Mouse (Mus musculus) embryonic stem cell, embryonic (primary cell): ENCODE results near the gene Ssh2.

Experiments
- CTCF ChIA-PET, 4 experiments: fragments of 300-600 bp in 2 of 4; fragments of 350-600 bp in 2 of 4; sonication (Branson Sonifier 250); formaldehyde crosslinking; loops; one replicate each; lab custom pipeline; 2022; ENCODE audit warnings: inconsistent platforms in 2 of 4; lab: Charles Lee
- POLR2A ChIA-PET, 4 experiments: fragments of 300-600 bp in 2 of 4; fragments of 350-600 bp in 2 of 4; sonication (Branson Sonifier 250); formaldehyde crosslinking; loops; one replicate each; lab custom pipeline; 2022; ENCODE audit warnings: antibody characterized with exemption in 4 of 4, inconsistent platforms in 1 of 4; lab: Charles Lee

The Ssh2 gene

DNA sequence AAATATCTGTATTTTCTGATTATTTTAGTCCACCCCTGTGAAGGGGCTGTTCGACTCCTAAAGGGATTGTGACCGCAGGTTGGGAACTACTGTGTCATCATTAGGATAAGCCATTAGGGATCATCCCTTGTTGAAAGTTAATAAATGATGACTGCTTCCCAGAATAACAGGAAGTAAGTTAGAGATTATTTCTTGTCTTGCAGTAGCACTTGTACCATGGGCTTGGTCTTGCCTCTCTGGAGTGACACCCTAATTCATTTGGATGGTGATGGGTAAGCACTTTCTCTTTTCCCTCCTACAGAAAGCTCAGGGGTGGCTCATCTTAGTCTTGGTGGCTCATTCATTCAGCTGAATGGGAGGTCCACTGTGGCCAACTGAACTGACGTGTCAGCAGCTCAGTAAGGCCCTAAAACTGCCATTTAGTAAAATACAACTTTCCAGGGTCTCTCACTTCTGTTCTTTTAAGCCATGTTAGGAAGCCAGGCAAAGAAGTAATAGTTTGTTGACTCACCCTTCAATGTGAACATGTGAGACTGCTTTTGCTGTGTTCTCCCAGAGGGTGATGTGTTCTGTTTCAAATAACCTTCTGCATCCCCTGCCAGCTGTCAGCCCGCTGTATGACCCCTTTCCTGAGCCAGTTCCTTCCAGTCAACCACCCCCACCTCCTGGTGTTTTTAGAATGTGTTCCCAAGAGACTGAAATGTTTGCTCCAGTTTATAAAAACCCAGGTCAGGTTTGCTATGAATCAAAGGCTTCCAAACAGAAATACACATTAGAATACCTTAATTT is 200.3 kb downstream of the Ssh2 start:
- CTCF ChIA-PET, result interaction anchor here in 1 of 4 experiments (0.6 kb wide), 1 partner anchor 18 kb away, joined by 3 read pairs; no protein-coding TSS in a partner anchor
- POLR2A ChIA-PET, result no interaction called here

DNA sequence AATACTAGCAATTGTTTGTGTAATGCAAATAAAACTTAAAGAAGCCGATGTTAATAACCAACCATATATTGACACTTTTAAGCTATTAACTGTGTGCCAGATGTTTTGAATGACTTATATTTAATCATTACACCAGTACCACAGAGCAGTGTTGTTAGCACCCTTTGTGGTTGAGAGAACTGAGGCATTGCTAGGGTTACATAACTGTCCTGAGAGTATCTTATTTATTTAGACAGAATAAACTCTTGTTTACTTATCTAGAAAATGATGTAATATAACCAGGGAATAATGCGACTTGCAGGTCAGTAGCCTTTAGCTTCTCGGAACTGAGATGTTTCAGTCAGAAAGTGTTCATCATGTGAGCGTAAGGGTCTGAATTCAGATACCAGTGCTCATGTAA is 201.9 kb downstream of the Ssh2 start:
- ChIA-PET CTCF (interaction anchor here in 2 of 4 experiments (0.6 to 0.7 kb wide), 2 partner anchors 23 to 211 kb away, joined by 3 read pairs; no protein-coding TSS in a partner anchor), POLR2A (no interaction called here)

DNA sequence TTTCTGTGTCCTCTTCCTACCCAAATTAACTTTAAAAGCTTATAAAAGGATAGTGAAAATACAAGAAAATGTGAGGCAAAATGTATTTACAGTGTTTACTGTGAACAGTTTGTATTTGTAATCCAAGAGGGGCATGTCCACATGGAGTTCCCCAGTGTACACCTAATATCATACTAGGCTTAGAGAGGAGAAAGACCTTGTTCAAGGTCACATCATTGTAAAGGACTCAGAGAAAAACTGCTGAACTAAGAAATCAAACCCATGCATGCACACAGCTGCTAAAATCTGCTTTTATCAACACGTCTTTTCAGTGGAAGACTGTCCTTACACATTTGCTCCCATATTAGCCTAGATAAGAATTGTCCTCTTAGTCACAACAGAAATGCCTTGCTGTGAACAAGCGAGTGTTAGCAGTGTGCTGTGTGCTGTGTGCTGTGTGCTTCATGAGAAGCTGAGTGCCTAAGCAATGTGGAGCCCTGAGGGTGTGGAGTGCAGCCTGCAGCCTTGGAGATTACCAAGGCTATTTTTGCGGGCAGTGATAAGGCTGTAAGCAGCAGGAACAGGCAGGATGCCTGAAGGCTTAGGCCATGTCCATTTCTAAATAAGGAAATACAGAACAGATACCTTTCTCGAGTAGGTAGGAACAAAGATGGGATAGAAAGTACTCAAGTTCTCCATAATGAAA is 207.2 kb downstream of the Ssh2 start:
- CTCF ChIA-PET, result interaction anchor here in 2 of 4 experiments (0.5 to 0.6 kb wide), 2 partner anchors 34 to 76 kb away, joined by 3 to 4 read pairs; no protein-coding TSS in a partner anchor
- POLR2A ChIA-PET, result no interaction called here

DNA sequence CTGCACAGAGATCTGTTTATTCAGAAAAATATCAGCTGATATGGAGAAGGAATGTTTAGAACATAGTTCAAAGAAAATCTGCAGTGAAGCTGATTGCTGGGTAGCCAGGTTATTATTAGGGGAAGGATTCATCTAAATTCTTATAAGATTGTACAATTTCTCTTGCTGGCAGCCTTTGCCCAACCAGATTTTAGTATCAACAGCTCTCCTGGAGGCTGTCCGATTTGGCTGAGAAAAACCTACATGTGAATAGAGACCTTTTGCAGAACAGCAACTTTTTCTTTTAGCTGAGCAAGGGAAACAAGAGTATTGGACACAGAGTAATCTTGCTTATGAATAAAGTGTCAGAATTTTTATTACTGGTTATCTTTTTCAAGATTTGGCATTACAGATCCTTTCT is 212.4 kb downstream of the Ssh2 start:
- ChIA-PET CTCF (interaction anchor here in 1 of 4 experiments (1.0 kb wide), 1 partner anchor 18 kb away, joined by 3 read pairs; no protein-coding TSS in a partner anchor), POLR2A (no interaction called here)

DNA sequence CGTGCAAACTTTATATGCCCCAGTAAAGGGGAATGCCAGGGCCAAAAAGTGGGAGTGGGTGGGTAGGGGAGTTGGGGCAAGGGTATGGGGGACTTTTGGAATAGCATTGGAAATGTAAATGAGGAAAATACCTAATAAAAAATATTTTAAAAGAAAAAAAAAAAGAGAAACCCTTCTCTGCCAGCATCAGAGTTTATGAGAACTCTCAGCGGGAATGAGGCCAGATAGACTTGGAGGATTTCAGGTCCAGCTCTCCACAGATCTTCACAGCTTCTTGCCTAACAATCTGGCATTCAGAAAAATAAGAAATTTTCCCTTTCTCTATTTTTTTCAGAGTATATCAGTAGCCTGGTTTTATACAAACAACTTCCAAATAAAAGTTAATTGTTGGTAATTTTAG is 220.9 kb downstream of the Ssh2 start:
- CTCF ChIA-PET, result interaction anchor here in 1 of 4 experiments (1.5 kb wide), 1 partner anchor 10 kb away, joined by 3 read pairs; no protein-coding TSS in a partner anchor
- POLR2A ChIA-PET, result no interaction called here

DNA sequence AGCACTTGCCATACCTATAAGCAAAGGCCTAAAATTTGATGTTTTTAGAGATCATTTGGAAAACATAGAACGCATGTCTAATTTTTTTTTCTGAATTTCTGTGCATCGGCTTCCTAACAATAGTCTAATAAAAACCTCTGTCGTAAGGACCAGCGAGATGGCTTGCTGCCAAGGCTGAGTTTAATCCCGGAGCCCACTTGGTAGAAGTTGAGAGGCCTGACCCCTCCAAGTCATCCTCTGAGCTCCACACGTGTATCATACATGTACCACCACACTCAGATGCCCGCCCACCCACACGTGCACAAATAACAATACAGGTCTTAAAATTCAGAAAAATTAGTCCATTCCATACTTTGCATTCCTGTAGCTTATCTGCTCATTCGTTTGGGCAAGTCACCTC is 224.0 kb downstream of the Ssh2 start:
- POLR2A ChIA-PET, result interaction anchor here in 2 of 4 experiments (0.6 to 1.3 kb wide), 4 partner anchors 13 to 998 kb away, joined by 3 to 7 read pairs (median 4); no protein-coding TSS in a partner anchor
- CTCF ChIA-PET, result interaction anchor here in 1 of 4 experiments (1.3 kb wide), 1 partner anchor 29 kb away, joined by 3 read pairs; no protein-coding TSS in a partner anchor

DNA sequence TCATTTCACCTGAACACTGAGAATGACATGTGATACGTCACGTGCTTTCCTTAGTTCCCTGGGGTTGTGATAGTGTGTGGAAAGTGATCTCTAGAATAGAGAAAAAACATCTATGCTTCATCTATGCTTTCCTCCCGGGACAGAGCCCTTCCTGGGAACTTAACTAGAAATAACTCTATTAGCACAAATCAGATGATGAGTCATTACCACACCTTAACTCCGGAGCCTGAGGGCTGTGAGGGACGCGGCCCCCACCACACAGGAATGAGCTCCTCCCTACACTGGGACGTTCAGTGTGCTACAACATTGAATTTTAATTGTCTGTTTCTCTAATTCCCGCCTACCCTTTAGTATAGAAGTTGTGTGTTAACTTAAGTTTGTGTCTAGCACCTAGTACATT is 224.9 kb downstream of the Ssh2 start:
- CTCF ChIA-PET, result interaction anchor here in 2 of 4 experiments (0.6 to 1.3 kb wide), 3 partner anchors 23 to 347 kb away, joined by 3 to 11 read pairs (median 3); no protein-coding TSS in a partner anchor
- POLR2A ChIA-PET, result interaction anchor here in 1 of 4 experiments (0.6 to 1.3 kb wide), 3 partner anchors 12 to 757 kb away, joined by 3 to 4 read pairs (median 3); no protein-coding TSS in a partner anchor

DNA sequence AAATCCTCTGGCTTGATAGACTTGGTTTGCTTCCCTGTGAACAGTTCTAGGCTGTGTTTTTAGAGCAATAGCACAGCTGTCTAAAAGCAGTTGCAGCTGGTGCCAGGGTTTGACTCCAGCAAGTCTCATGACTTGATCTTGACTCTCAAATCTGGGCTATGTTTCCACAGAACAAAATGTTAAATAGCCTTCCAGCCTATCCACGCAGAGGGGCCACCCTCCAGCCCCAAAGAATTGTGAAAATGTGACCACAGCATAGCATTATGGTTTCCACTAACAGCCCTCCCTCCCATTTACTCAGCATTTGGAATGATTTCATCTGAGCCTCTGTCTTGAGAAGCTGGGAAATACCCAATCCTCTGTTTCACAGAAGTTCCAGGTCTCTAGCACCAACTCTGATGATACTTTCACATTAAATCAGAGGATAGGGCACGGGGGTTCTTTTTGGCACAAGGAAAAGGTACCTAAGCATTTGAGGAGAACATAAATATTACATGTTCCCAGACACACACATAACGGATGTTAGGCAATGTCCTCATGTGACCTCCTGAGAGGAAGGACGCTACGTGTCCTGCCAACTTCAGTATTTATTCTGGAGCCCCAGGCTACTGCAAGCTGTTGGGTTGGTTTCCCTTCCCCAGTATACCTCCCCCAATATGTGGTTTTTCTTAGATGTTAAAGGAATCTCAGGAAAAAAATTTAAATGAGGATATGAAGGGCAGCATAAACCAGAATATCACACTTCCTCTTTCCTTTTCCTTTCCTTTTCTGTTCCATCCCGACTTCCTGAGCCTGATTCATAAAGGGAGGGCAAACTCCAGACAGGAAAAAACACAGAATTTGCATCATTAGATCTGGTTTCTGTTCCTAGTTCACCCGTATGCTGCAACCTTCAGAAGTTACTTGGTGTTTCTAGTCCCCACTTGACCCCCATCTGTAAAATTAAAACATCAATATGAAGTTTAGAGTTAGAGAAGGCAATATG is 226.4 kb downstream of the Ssh2 start:
- POLR2A ChIA-PET, result no interaction called here
- CTCF ChIA-PET, result interaction anchor here in 1 of 4 experiments (0.8 kb wide), 1 partner anchor 228 kb away, joined by 3 read pairs; no protein-coding TSS in a partner anchor

DNA sequence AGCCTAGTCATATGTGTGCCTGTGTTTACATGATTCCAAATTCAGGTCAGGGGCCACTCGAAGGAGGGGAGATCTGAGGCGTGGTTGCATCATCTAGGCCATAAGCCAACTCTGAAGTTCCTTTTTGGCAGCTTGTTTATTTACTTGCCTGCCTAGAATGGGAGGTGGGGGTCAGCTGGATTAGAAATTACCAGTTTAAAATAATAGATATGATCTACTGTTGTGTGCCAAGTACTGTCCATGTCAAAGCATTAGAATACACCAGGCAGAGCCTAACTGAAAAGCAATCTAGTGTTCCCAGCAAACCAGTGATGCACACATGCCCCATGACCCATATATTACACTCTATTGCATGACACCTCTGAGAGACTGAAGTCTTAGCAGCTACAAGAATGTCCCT is 228.9 kb downstream of the Ssh2 start:
- ChIA-PET POLR2A (interaction anchor here in 1 of 4 experiments (0.6 to 1.3 kb wide), 3 partner anchors 9 to 55 kb away, joined by 3 to 4 read pairs (median 3); no protein-coding TSS in a partner anchor), CTCF (interaction anchor here in 2 of 4 experiments (1.6 to 2.5 kb wide), 2 partner anchors 23 to 133 kb away, joined by 4 to 23 read pairs; no protein-coding TSS in a partner anchor)

DNA sequence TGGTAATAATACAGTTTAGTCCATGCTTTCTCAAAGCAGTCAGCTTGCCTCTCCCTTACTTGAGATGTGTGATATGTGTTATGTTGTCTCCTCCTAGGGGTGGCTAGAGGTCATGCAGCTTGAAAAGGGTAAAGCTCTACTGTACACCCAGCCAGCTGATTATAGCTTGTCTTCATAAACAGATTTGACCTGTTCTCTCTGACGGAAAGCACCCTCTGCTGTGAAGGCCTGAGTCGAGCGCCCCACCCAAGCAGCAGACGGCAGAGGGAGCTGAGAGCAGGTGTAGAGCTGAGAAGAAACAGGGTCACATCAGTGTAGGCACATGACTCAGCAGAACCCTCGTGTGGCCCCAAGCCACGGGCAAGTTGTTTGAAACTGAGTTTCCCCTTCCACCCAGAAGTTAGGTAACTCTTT is 230.5 kb downstream of the Ssh2 start:
- ChIA-PET POLR2A (interaction anchor here in 3 of 4 experiments (0.6 to 2.4 kb wide), 19 partner anchors 9 to 683 kb away, joined by 3 to 16 read pairs (median 3); partner anchors contain the start of genes Coro6 (in 1 of the 3), Gosr1 (in 1 of the 3) and Ssh2 (in 1 of the 3)), CTCF (interaction anchor here (0.6 to 2.5 kb wide), 39 partner anchors 9 to 683 kb away, joined by 3 to 23 read pairs (median 3); partner anchors contain the start of genes Gosr1 (in 1 of the 4) and Ssh2 (in 1 of the 4))

DNA sequence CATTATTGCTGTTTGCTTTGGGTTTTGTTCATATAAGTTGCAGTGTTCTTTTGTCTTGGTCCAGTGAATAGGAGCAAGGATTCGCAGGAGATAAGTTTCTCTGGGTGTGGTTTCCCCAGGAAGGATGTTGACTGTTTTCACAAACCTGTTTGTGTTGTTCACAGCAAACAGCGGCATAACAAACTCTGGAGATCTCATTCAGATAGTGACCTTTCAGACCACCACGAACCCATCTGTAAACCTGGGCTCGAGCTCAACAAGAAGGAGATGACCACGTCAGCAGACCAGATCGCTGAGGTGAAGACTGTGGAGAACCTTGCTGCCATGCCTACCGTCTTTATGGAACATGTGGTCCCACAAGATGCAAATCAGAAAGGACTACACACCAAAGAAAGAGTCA is 233.1 kb downstream of the Ssh2 start:
- ChIA-PET POLR2A (interaction anchor here in 1 of 4 experiments (1.2 to 1.6 kb wide), 2 partner anchors 13 to 21 kb away, joined by 3 read pairs; partner anchors contain the start of gene Coro6), CTCF (no interaction called here)

DNA sequence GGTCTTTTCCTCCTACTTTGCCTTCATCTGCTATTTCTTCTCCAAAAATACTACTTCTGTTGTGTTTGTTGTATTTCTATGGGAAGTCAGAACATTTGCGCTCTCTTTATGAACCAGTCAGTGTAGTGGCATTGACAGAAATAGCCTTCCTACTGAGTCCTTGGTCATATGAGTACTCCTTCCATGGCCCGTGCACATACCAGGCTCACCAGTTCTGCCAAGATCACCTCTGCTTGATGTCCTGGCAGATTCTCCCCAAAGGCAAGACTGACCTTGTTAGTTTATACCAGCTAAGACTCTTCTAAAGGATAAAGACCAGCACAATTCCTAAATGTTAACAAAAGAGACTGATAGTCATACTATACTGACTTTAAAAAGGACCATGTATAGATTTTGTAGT is 235.6 kb downstream of the Ssh2 start:
- POLR2A ChIA-PET, result no interaction called here
- CTCF ChIA-PET, result no interaction called here

DNA sequence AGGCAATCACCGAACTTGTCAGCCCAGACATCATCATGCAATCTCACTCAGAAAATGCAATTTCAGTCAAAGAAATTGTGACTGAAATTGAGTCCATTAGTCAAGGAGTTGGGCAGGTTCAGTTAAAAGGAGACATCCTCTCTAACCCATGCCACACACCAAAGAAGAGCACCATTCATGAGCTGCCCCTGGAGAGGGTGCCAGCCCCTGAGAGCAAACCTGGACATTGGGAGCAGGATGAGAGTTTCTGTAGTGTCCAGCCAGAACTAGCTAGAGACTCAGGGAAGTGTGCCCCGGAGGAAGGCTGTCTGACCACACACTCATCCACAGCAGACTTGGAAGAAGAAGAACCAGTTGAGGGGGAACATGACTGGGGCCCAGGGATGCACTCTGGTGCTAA is 237.3 kb downstream of the Ssh2 start:
- CTCF ChIA-PET, result no interaction called here
- POLR2A ChIA-PET, result interaction anchor here in 1 of 4 experiments (1.5 to 2.0 kb wide), 2 partner anchors 8 to 12 kb away, joined by 4 read pairs; no protein-coding TSS in a partner anchor

DNA sequence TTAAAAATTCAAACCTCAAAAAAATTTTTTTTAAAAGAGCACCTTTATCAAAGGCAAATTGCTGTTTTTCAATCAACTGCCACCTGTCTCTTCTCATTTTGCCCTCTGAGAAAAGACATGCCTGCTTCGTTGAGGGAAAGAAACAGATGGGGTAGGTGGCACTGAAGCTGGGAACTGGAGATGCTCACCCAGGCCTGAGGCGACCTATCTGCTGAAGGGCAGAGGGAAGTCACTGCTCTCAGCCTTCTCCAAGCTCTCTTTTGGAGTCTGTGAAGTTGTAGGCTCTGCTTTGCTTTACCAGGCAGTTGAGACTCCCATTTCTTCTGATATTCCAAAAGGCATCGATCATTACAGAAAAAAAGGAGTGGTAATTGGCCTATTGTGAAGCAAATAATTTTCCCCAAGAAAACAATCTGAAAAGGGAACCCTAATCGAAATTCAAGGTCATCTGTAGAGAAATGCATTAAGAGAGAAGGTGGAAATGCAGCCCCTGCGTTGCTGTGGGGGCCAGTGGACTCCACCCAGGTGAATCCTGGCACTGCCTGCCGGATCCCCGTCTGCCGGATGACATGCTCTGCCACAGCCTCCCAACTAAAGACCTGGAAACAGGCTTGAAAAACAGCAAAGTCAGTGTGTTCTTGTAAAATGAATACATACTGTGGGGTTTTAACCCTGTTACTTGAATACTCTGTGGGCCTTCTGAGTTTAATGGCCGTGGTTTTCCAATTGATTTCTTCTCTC is 239.9 kb downstream of the Ssh2 start:
- CTCF ChIA-PET, result interaction anchor here in 3 of 4 experiments (0.5 to 1.0 kb wide), 3 partner anchors 11 to 12 kb away, joined by 3 read pairs; no protein-coding TSS in a partner anchor
- POLR2A ChIA-PET, result interaction anchor here (0.6 to 1.0 kb wide), 6 partner anchors 9 to 380 kb away, joined by 3 to 4 read pairs (median 3); no protein-coding TSS in a partner anchor

DNA sequence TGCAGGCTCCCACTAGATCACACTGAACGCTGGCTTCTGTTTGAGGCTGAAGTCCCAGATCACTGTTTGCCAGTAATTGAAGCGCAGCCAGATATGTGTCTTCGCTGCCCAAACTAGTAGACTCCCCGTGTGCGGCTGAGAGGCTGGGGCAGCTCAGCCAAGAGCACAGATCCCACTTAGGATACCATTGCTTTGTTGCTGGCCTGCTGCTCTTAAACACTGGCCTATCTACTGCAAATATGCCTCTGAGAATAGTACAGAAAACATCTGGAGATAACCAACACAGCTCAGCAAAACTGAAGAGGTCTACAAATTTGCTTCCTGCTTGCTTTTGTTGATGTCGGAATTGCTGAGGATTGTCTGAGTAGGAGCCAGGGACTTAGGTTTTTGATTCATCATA is 240.8 kb downstream of the Ssh2 start:
- POLR2A ChIA-PET, result interaction anchor here in 3 of 4 experiments (0.6 to 0.8 kb wide), 3 partner anchors 10 to 381 kb away, joined by 3 to 4 read pairs (median 4); no protein-coding TSS in a partner anchor
- CTCF ChIA-PET, result interaction anchor here (0.5 to 1.0 kb wide), 7 partner anchors 10 to 991 kb away, joined by 3 to 6 read pairs (median 3); no protein-coding TSS in a partner anchor

DNA sequence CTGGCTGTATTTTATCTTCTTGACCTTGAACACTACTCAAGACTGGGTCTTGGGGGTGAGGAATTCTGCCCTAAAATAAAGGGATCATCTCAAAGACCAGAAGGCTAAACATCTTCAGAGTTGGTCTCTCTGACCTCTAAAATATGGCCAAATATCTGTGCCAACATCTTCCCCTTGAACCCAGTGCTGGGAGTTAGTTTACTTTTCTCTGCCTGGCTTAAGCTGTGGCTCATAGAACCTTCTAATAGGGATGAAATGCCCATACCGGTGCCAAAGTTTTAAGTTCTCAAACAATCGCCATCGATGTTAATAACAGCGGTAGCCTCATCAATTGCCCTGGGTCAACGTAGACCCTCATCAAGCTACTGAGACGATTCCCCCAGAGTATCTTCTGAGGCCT is 245.8 kb downstream of the Ssh2 start:
- ChIA-PET CTCF (interaction anchor here in 1 of 4 experiments (1.7 kb wide), 1 partner anchor 35 kb away, joined by 4 read pairs; no protein-coding TSS in a partner anchor), POLR2A (interaction anchor here in 3 of 4 experiments (0.5 to 3.2 kb wide), 5 partner anchors 13 to 55 kb away, joined by 3 to 16 read pairs (median 3); partner anchors contain the start of gene Git1 (in 1 of the 3))
